Mouse (Mus musculus) hindbrain, embryonic 14.5 days (tissue): ENCODE data around the gene Susd2. TPM values are rescaled to one million over a fixed set of nuclear protein-coding genes. Genes with fewer than 3 reads are reported as not detected.

Source experiments
- ATAC-seq: fragments of 200-750 bp; cut with Nextera tagmentation; 2 replicates; pipeline ENCODE4 v1.8.0; 2017; ENCODE audit warnings: moderate number of reproducible peaks, mild to moderate bottlenecking, moderate TSS enrichment, moderate library complexity; ENCODE audit not compliant: low FRiP score
- DNase-seq: peaks from one replicate; pipeline ENCODE4 v3.0.0-alpha.2; 2015; ENCODE audit warnings: low spot score
- H3K27ac ChIP-seq: fragments of 300-500 bp; sonication (generic); 2 replicates; pipeline ENCODE4 v1.5.1; 2014; ENCODE audit warnings: mild to moderate bottlenecking, moderate library complexity
- H3K27me3 ChIP-seq: fragments of 300-500 bp; sonication (generic); 2 replicates; pipeline ENCODE4 v1.6.1; 2014; ENCODE audit warnings: mild to moderate bottlenecking, low read length, mixed read lengths; ENCODE audit not compliant: control insufficient read depth, insufficient read depth
- H3K36me3 ChIP-seq: fragments of 300-500 bp; sonication (generic); replicated peaks from 2 replicates; pipeline ENCODE4 v1.6.1; 2014; ENCODE audit not compliant: control insufficient read depth, insufficient read depth
- H3K4me1 ChIP-seq: fragments of 300-500 bp; sonication (generic); replicated peaks from 2 replicates; pipeline ENCODE4 v1.6.1; 2014; ENCODE audit warnings: antibody characterized with exemption, low read length, mixed read lengths; ENCODE audit not compliant: control insufficient read depth, insufficient read depth
- H3K4me2 ChIP-seq: fragments of 300-500 bp; sonication (generic); replicated peaks from 2 replicates; pipeline ENCODE4 v1.6.1; 2014; ENCODE audit warnings: mild to moderate bottlenecking, moderate library complexity
- H3K4me3 ChIP-seq: fragments of 300-500 bp; sonication (generic); replicated peaks from 2 replicates; pipeline ENCODE4 v1.5.1; 2014; ENCODE audit warnings: mild to moderate bottlenecking, low read length
- H3K9ac ChIP-seq: fragments of 300-500 bp; sonication (generic); 2 replicates; pipeline ENCODE4 v1.6.1; 2014
- H3K9me3 ChIP-seq: fragments of 300-500 bp; sonication (generic); 2 replicates; pipeline ENCODE4 v1.6.1; 2016; ENCODE audit warnings: low read length; ENCODE audit not compliant: control insufficient read depth
- WGBS: fragments of 180-500 bp; shearing (Covaris S2); extraction: QIAGEN DNeasy Blood & Tissue Kit; methylation state at CpG from one replicate; pipeline ENCODE4 v1.1.7; 2014; 5-methylcytosine and 5-hydroxymethylcytosine counted together
- polyA plus RNA-seq: library from polyadenylated mRNA; unstranded; fragments of >200 nt; fragmentation: Nextera tagmentation; extraction: Ambion mirVana; gene quantifications from 2 replicates; pipeline ENCODE4 v1.2.1, GENCODE M21; 2014

Gene Susd2
- polyA plus RNA-seq, 1 experiment from 2014 or later: 6.9 TPM

GRCm38 (mm10) chr10:75635019-75635692 lies 8.7 kb downstream of the Susd2 start:
- Histone ChIP-seq H3K4me2 (no peak overlapping the region), H3K9me3 (no peaks in the 10 kb centered on the region), H3K27me3 (no peaks in the 10 kb centered on the region), H3K27ac (no peak overlapping the region), H3K4me3 (no peak overlapping the region), H3K9ac (no peak overlapping the region), H3K4me1 (no peaks in the 10 kb centered on the region), H3K36me3 (no peaks in the 10 kb centered on the region)
- DNase-seq (no peak), ATAC-seq (no peak)
- 72% methylated on average over 14 of the region's 14 CpGs for WGBS

GRCm38 (mm10) chr10:75634610-75635009 lies 9.2 kb downstream of the Susd2 start:
- H3K36me3 ChIP-seq: no peaks in the 10 kb centered on the region
- no peak overlapping the region for H3K4me3 ChIP-seq
- DNase-seq (no peak), ATAC-seq (no peak)
- H3K4me2 ChIP-seq: no peak overlapping the region
- no peak overlapping the region for H3K9ac ChIP-seq
- no peaks in the 10 kb centered on the region for H3K9me3 ChIP-seq
- H3K27ac ChIP-seq: no peak overlapping the region
- no peaks in the 10 kb centered on the region for H3K4me1 ChIP-seq
- WGBS: 94% methylated on average over 8 of the region's 8 CpGs
- H3K27me3 ChIP-seq: no peaks in the 10 kb centered on the region

GRCm38 (mm10) chr10:75633576-75634139 lies 10.2 kb downstream of the Susd2 start:
- no peak overlapping the region for H3K27ac ChIP-seq
- H3K4me1 ChIP-seq: no peaks in the 10 kb centered on the region
- DNase-seq (no peak), ATAC-seq (no peak)
- no peak overlapping the region for H3K9ac ChIP-seq
- H3K36me3 ChIP-seq: no peaks in the 10 kb centered on the region
- no peaks in the 10 kb centered on the region for H3K27me3 ChIP-seq
- no peak overlapping the region for H3K4me2 ChIP-seq
- WGBS: 78% methylated on average over 14 of the region's 14 CpGs
- H3K9me3 ChIP-seq: no peaks in the 10 kb centered on the region
- no peak overlapping the region for H3K4me3 ChIP-seq

DNA sequence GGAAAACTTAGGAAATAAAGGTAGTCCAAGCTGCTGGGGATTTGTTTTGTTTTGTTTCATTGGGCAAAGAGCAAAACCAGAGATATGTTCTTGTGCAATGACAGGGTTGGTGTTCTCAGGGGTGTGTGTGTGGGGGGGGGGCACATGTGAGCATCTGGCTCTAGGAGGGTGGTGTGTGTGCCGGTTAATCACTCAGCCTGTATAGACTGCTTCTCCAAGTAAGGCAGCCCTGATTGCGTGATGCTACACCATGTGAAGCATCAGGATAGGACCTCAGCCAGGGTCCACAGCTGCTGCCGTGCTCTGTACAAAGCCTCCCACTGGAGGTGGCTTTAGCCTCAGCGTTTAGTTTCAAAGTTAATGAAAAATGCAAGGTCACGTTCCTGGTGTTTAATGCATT lies 10.8 kb downstream of the Susd2 start:
- Histone ChIP-seq H3K36me3 (no peaks in the 10 kb centered on the region), H3K4me2 (no peak overlapping the region), H3K27me3 (no peaks in the 10 kb centered on the region), H3K9ac (no peak overlapping the region), H3K4me3 (no peak overlapping the region), H3K4me1 (no peaks in the 10 kb centered on the region), H3K27ac (no peak overlapping the region), H3K9me3 (no peaks in the 10 kb centered on the region)
- WGBS: 69% methylated on average over 5 of the region's 5 CpGs
- DNase-seq (no peak), ATAC-seq (no peak)

DNA sequence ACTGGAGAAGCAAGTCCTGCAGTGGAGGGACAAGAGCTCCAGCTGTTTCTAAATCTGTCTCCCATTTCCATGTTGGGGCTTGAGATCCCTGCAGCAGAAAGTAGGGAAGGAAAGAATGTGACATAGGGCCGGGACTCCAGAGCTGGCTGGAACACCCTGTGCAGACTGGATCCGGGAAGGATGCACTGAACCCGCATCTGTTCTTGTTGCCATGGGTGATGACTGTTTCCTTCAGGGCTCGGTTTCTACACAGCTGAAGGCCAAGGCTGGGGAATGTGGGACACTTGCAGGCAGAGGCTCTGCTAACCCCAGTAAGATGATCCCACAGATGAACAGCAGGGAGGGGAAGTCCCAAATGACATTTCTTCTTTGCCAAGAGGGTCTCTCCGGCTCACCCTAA lies 11.2 kb downstream of the Susd2 start:
- no peak overlapping the region for H3K27ac ChIP-seq
- no peak for DNase-seq
- no peak overlapping the region for H3K4me3 ChIP-seq
- WGBS: 40% methylated on average over 5 of the region's 5 CpGs
- no peaks in the 10 kb centered on the region for H3K4me1 ChIP-seq
- no peaks in the 10 kb centered on the region for H3K9me3 ChIP-seq
- H3K36me3 ChIP-seq: no peaks in the 10 kb centered on the region
- ATAC-seq: no peak
- H3K4me2 ChIP-seq: no peak overlapping the region
- H3K9ac ChIP-seq: no peak overlapping the region
- no peaks in the 10 kb centered on the region for H3K27me3 ChIP-seq

DNA sequence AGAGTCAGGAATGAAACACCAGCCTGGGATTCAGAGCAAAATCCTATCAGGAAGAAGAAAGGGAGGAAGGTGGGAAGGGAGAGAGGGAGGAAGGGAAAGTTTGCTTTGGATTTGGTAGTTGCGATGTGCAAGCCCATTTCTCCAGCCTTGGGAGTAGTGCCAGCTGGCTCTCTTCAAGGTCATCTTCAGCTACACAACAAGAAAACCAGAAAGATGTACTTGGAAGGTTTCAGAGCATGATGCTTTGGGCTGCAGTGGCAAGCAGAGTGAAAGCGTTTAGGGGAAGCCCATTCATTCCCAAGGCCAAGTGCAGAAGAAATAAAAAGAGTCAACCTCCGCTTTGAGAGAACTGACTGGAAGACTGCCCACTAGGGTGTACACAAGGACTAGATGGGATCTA lies 16.3 kb downstream of the Susd2 start:
- Histone ChIP-seq H3K4me3 (no peak overlapping the region), H3K9me3 (no peaks in the 10 kb centered on the region), H3K4me1 (no peaks in the 10 kb centered on the region), H3K36me3 (no peaks in the 10 kb centered on the region), H3K4me2 (no peak overlapping the region), H3K27ac (no peak overlapping the region), H3K9ac (no peak overlapping the region), H3K27me3 (no peaks in the 10 kb centered on the region)
- no peak for DNase-seq
- ATAC-seq: no peak
- WGBS: 85% methylated on average over 3 of the region's 3 CpGs

GRCm38 (mm10) chr10:75626991-75627390 lies 16.8 kb downstream of the Susd2 start:
- 73% methylated on average over 3 of the region's 3 CpGs for WGBS
- H3K4me2 ChIP-seq: no peak overlapping the region

DNA sequence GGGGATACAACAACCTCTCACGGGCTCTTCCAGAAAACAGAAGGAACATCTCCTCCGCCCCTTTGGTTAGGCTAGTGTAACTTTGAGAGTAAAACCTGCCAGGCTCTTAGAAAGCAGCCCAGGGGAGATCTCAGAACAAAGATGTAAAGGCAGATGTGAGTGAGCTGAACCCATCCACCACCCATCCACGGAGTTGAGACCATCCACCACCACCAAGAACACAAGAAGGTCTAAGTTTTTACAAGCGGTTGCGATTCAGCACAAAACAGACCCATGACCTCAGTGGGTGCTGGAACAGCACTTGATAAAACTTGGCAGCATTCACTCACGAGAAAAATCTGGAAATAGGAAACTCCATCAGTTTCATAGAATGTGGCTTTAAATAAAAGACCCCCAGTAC lies 17.9 kb downstream of the Susd2 start:
- WGBS: 67% methylated on average over 6 of the region's 6 CpGs
- H3K27me3 ChIP-seq: no peaks in the 10 kb centered on the region
- no peak overlapping the region for H3K4me3 ChIP-seq
- no peak overlapping the region for H3K4me2 ChIP-seq
- no peaks in the 10 kb centered on the region for H3K36me3 ChIP-seq
- no peak overlapping the region for H3K27ac ChIP-seq
- DNase-seq: no peak
- H3K4me1 ChIP-seq: no peaks in the 10 kb centered on the region
- no peaks in the 10 kb centered on the region for H3K9me3 ChIP-seq
- ATAC-seq: no peak
- H3K9ac ChIP-seq: no peak overlapping the region

More at GRCm38 (mm10) chr10:75626991-75627390, 16.8 kb downstream of the Susd2 start:
- Histone ChIP-seq H3K4me1 (no peaks in the 10 kb centered on the region), H3K27ac (no peak overlapping the region), H3K36me3 (no peaks in the 10 kb centered on the region), H3K4me3 (no peak overlapping the region), H3K9me3 (no peaks in the 10 kb centered on the region), H3K9ac (no peak overlapping the region), H3K27me3 (no peaks in the 10 kb centered on the region)
- ATAC-seq (no peak), DNase-seq (no peak)

DNA sequence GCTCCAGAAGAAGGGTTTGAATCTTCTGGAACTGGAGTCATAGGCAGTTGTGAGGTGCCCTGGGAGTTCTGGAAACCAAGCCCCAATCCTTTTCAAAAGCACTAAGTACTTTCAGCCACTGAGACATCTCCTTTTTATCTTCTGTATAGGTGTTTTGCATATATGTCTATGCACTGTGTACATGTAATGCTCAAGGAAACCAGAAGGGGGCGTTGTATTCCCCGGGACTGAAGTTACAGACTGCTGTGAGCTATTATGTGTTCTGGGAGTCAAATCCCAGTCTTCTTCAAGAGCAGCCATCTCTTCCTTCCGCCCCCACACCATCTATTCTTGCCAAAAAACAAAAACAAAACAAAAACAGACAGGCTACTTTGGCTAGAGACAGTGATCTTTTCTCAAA lies 23.0 kb downstream of the Susd2 start:
- Histone ChIP-seq H3K4me3 (no peak overlapping the region), H3K9ac (no peak overlapping the region), H3K36me3 (no peaks in the 10 kb centered on the region), H3K4me1 (no peaks in the 10 kb centered on the region), H3K27me3 (no peaks in the 10 kb centered on the region), H3K27ac (no peak overlapping the region), H3K4me2 (no peak overlapping the region), H3K9me3 (no peaks in the 10 kb centered on the region)
- DNase-seq (no peak), ATAC-seq (no peak)
- 56% methylated on average over 3 of the region's 3 CpGs for WGBS

- ATAC-seq (no peak), DNase-seq (no peak)
- WGBS: 90% methylated on average over 4 of the region's 4 CpGs
- no peaks in the 10 kb centered on the region for H3K36me3 ChIP-seq
- H3K27ac ChIP-seq: no peak overlapping the region
- H3K9me3 ChIP-seq: no peaks in the 10 kb centered on the region
- H3K4me3 ChIP-seq: no peak overlapping the region
- H3K9ac ChIP-seq: no peak overlapping the region
- H3K27me3 ChIP-seq: no peaks in the 10 kb centered on the region
- H3K4me1 ChIP-seq: no peaks in the 10 kb centered on the region
- H3K4me2 ChIP-seq: no peak overlapping the region
Measured at GRCm38 (mm10) chr10:75616044-75616443, 27.8 kb downstream of the Susd2 start.
